Mouse (Mus musculus) liver, adult 2 months (tissue): ENCODE results near the gene Ppa1. TPM values are rescaled to one million over a fixed set of nuclear protein-coding genes. Genes with fewer than 3 reads are reported as not detected.
"Not testable (repeated sequence)": the region's sequence is repeated elsewhere in the genome, so short reads cannot be mapped to it uniquely, and the experiment has no call there.

Experiments used
- DNase-seq: peaks from one replicate; pipeline ENCODE4 v3.0.0-alpha.2; 2011; ENCODE audit warnings: low read depth, low spot score; ENCODE audit errors: extremely low read depth
- H3K27ac ChIP-seq: fragments of 200-500 bp; replicated peaks from 2 replicates; pipeline ENCODE4 v1.5.1; 2012; ENCODE audit warnings: low read depth, mild to moderate bottlenecking, control low read depth, inconsistent platforms, low read length; ENCODE audit not compliant: insufficient read depth
- H3K27me3 ChIP-seq: fragments of 200-500 bp; 2 replicates; pipeline ENCODE4 v1.6.1; 2012; ENCODE audit warnings: mild to moderate bottlenecking, moderate library complexity, low read length, inconsistent platforms; ENCODE audit not compliant: control insufficient read depth, insufficient read depth
- H3K36me3 ChIP-seq: fragments of 200-500 bp; 2 replicates; pipeline ENCODE4 v1.6.1; 2012; ENCODE audit warnings: low read length, inconsistent platforms; ENCODE audit not compliant: control insufficient read depth, insufficient read depth
- H3K4me1 ChIP-seq: fragments of 200-500 bp; 2 replicates; pipeline ENCODE4 v1.6.1; 2011; ENCODE audit warnings: low read length; ENCODE audit not compliant: control insufficient read depth, insufficient read depth
- H3K4me3 ChIP-seq: fragments of 200-500 bp; 2 replicates; pipeline ENCODE4 v1.5.1; 2011; ENCODE audit warnings: low read depth, mild to moderate bottlenecking, control low read depth, low read length, moderate library complexity; ENCODE audit not compliant: insufficient read depth
- H3K79me2 ChIP-seq: fragments of 200-500 bp; 2 replicates; pipeline ENCODE4 v1.6.1; 2012; ENCODE audit warnings: inconsistent platforms, mild to moderate bottlenecking, low read length, moderate library complexity; ENCODE audit not compliant: control insufficient read depth, insufficient read depth
- H3K9ac ChIP-seq: fragments of 200-500 bp; 2 replicates; pipeline ENCODE4 v1.6.1; 2012; ENCODE audit warnings: low read depth, mild to moderate bottlenecking, control low read depth, inconsistent platforms, low read length
- CTCF ChIP-seq: fragments of 200-500 bp; IDR thresholded peaks from 2 replicates; pipeline ENCODE4 v1.5.1; 2011; ENCODE audit warnings: low read depth, low read length, control low read depth
- POLR2A ChIP-seq: fragments of 200-500 bp; IDR thresholded peaks from 2 replicates; pipeline ENCODE4 v1.6.1; 2011; ENCODE audit warnings: low read length, control low read depth; ENCODE audit not compliant: insufficient read depth; ENCODE audit errors: extremely low read depth
- WGBS: fragments of 180-500 bp; shearing (Covaris S2); methylation state at CpG from one replicate; pipeline ENCODE4 v1.1.7; 2018; 5-methylcytosine and 5-hydroxymethylcytosine counted together
- polyA plus RNA-seq: library from polyadenylated mRNA; depleted of rRNA; stranded (reverse); fragments of >200 nt; gene quantifications from 2 replicates; pipeline ENCODE4 v1.2.3, GENCODE M21; 2012; rRNA removed
- total RNA-seq: library from RNA; depleted of rRNA; stranded (reverse); fragments of >200 nt; gene quantifications from 2 replicates; pipeline ENCODE4 v1.2.3, GENCODE M21; 2014; rRNA removed

Ppa1 gene
- total RNA-seq (279 and 331 TPM in 2 replicates), polyA plus RNA-seq (92.3 and 126 TPM in 2 replicates)

- peak within 1 kb of the TSS; percentile 82 for H3K4me3 ChIP-seq
- peak; percentile 93 for TF ChIP-seq POLR2A
- TF ChIP-seq CTCF, result no peak
- WGBS, result 1% methylated on average over 48 of the region's 50 CpGs
- peak; percentile 82 for DNase-seq
- peaks cover 17% of the 10 kb centered on the region for H3K4me1 ChIP-seq
- peaks cover 4% of the 10 kb centered on the region; the same call in 1 of the 2 replicates for H3K36me3 ChIP-seq
- peak within 1 kb of the TSS; percentile 99 for H3K27ac ChIP-seq
- H3K79me2 ChIP-seq, result no peaks in the 10 kb centered on the region
- H3K27me3 ChIP-seq, result no peaks in the 10 kb centered on the region
- H3K9ac ChIP-seq, result peak within 1 kb of the TSS; percentile 93
Observed at GRCm38 (mm10) chr10:61647790-61648736, at the start of gene Ppa1. Gene Ppa1, plus strand, starts transcription at chr10:61648552.

GRCm38 (mm10) chr10:61599556-61600114 is 48.7 kb upstream of the Ppa1 start:
- no peak for TF ChIP-seq POLR2A
- no peak for TF ChIP-seq CTCF
- DNase-seq, result no peak

GRCm38 (mm10) chr10:61602283-61603033 is 45.9 kb upstream of the Ppa1 start:
- Histone ChIP-seq H3K9ac (no peak overlapping the region), H3K36me3 (no peaks in the 10 kb centered on the region), H3K4me1 (peaks cover 3% of the 10 kb centered on the region), H3K79me2 (no peaks in the 10 kb centered on the region), H3K4me3 (no peak overlapping the region), H3K27ac (no peak overlapping the region), H3K27me3 (no peaks in the 10 kb centered on the region)
- 26% methylated on average over 14 of the region's 14 CpGs for WGBS
- TF ChIP-seq POLR2A (no peak), CTCF (peak; percentile 62)
- peak; percentile 42 for DNase-seq

More at GRCm38 (mm10) chr10:61599556-61600114, 48.7 kb upstream of the Ppa1 start:
- WGBS, result 82% methylated on average over 9 of the region's 9 CpGs
- peaks cover 11% of the 10 kb centered on the region for H3K27me3 ChIP-seq
- H3K4me3 ChIP-seq, result no peak overlapping the region
- no peak overlapping the region for H3K27ac ChIP-seq
- no peaks in the 10 kb centered on the region for H3K4me1 ChIP-seq
- H3K36me3 ChIP-seq, result no peaks in the 10 kb centered on the region
- H3K79me2 ChIP-seq, result no peaks in the 10 kb centered on the region
- H3K9ac ChIP-seq, result no peak overlapping the region

- H3K27me3 ChIP-seq, result no peaks in the 10 kb centered on the region
- WGBS, result 78% methylated on average over 10 of the region's 10 CpGs
Observed at GRCm38 (mm10) chr10:61604376-61605065, 43.8 kb upstream of the Ppa1 start.

GRCm38 (mm10) chr10:61605381-61605780 is 43.0 kb upstream of the Ppa1 start:
- DNase-seq, result peak; percentile 60
- not testable (repeated sequence) for H3K9ac ChIP-seq, H3K79me2 ChIP-seq, H3K36me3 ChIP-seq, H3K27me3 ChIP-seq, H3K4me1 ChIP-seq, H3K4me3 ChIP-seq, H3K27ac ChIP-seq
- 39% methylated on average over 11 of the region's 11 CpGs for WGBS

More at GRCm38 (mm10) chr10:61604376-61605065, 43.8 kb upstream of the Ppa1 start:
- H3K9ac ChIP-seq, result no peak overlapping the region
- no peak for DNase-seq
- no peak overlapping the region for H3K4me3 ChIP-seq
- TF ChIP-seq CTCF, result no peak
- no peak for TF ChIP-seq POLR2A
- no peaks in the 10 kb centered on the region for H3K79me2 ChIP-seq
- no peak overlapping the region for H3K27ac ChIP-seq
- H3K36me3 ChIP-seq, result no peaks in the 10 kb centered on the region
- peaks cover 3% of the 10 kb centered on the region for H3K4me1 ChIP-seq
